ENCODE assay signal across 12 mouse cellular contexts in genomic region chr6:7799969-7800368, GRCm38 (mm10). TPM values are rescaled to one million over a fixed set of nuclear protein-coding genes. Genes with fewer than 3 reads are reported as not detected.
DNase-seq lines count a peak whose midpoint lies in the region; ATAC-seq lines count a peak whose summit lies in the region.
"Had no signal": no experiment of that assay in that cellular context is flagged by ENCODE, and none has a peak within 500 bp of the region (broad histone marks: within the 10 kb centered on the region; RNA-seq: fewer than 3 reads in every experiment).

No protein-coding gene starts in this region.

- no peaks in the 10 kb centered on the region for H3K27me3 ChIP-seq in midbrain, embryonic 15.5 days (replicated peaks)
- H3K27me3 ChIP-seq: limb, embryonic 15.5 days had no signal

- H3K4me2 ChIP-seq in midbrain, embryonic 15.5 days = no peak overlapping the region
- H3K4me2 ChIP-seq: hindbrain, embryonic 14.5 days; limb, embryonic 15.5 days; midbrain, embryonic 11.5 days had no signal

- no peaks in the 10 kb centered on the region for H3K36me3 ChIP-seq in midbrain, embryonic 15.5 days (replicated peaks)
- H3K36me3 ChIP-seq: limb, embryonic 15.5 days had no signal

- no peaks in the 10 kb centered on the region for H3K4me1 ChIP-seq in midbrain, embryonic 15.5 days

- peak; percentile 96 for DNase-seq in heart, adult 11 months
- DNase-seq in heart, postnatal 4 days = no peak
- DNase-seq in urinary bladder, postnatal 14 days (ENCODE audit: low spot score) = peak; percentile 76
- DNase-seq in urinary bladder, postnatal 10 days (ENCODE audit: low spot score) = no peak
- DNase-seq in heart, postnatal 25 days (ENCODE audit: low spot score) = peak; percentile 37
- peak; percentile 61 to 82 for DNase-seq in urinary bladder, postnatal 36 days (ENCODE audit: low spot score in 2 of 2)
- DNase-seq in left cerebral cortex, postnatal 25 days (ENCODE audit: low spot score in 2 of 2) = no peak

- no peak overlapping the region for H3K27ac ChIP-seq in midbrain, embryonic 15.5 days
- H3K27ac ChIP-seq: hindbrain, embryonic 14.5 days; limb, embryonic 15.5 days had no signal

- intact Hi-C loops in heart, postnatal 25 days (cut with DNase I) = no loop called here
- intact Hi-C loops in left cerebral cortex, postnatal 25 days (cut with DNase I) = no loop called here

- 86% methylated on average over 6 of the region's 6 CpGs for WGBS in midbrain, embryonic 15.5 days

- no peaks in the 10 kb centered on the region for H3K9me3 ChIP-seq in midbrain, embryonic 15.5 days
- H3K9me3 ChIP-seq: limb, embryonic 15.5 days had no signal

- no peak overlapping the region for H3K4me3 ChIP-seq in midbrain, embryonic 15.5 days
- H3K4me3 ChIP-seq: limb, embryonic 15.5 days had no signal

- no peak overlapping the region for H3K9ac ChIP-seq in midbrain, embryonic 15.5 days
- H3K9ac ChIP-seq: hindbrain, embryonic 14.5 days; limb, embryonic 15.5 days had no signal

- ATAC-seq in midbrain, embryonic 15.5 days (replicated peaks) = no peak
- ATAC-seq: forebrain, embryonic 14.5 days had no signal

RNA-seq across cellular contexts. Expression of gene C1galt1, which starts 44.7 kb away (rescaled TPM):
- total RNA-seq in heart, postnatal 4 days (2021) = 10 to 100 TPM; 18.5 to 19.4 TPM
- 10 to 100 TPM; 14.6 to 16.2 TPM for total RNA-seq in heart, postnatal 25 days (2021)
- 10 to 100 TPM; 15.1 to 15.6 TPM for total RNA-seq in left cerebral cortex, postnatal 25 days (2021)
- 1.6 and 1.8 TPM in 2 replicates for polyA plus RNA-seq in midbrain, embryonic 15.5 days (2015; fragmentation: Nextera tagmentation; extraction: Ambion mirVana)

Comparison
In these comparisons a context has a peak if more than half of its experiments do, and no peak if none do; other contexts are left out.
1. DNase-seq: peak in heart, adult 11 months (single experiment), urinary bladder, postnatal 14 days (single experiment), heart, postnatal 25 days (single experiment) and urinary bladder, postnatal 36 days (2 of 2); none in heart, postnatal 4 days (single experiment), urinary bladder, postnatal 10 days (single experiment) and left cerebral cortex, postnatal 25 days (0 of 2).